Mouse (Mus musculus): ENCODE results near the gene Gpr45. TPM values are rescaled to one million over a fixed set of nuclear protein-coding genes. Genes with fewer than 3 reads are reported as not detected.

The Gpr45 gene
- polyA plus RNA-seq, 1 experiment from 2014 or later, result not detected

GRCm38 (mm10) chr1:43046990-43047389 lies 94.3 kb downstream of the Gpr45 start:
- peak; percentile 24 for ATAC-seq
- H3K27me3 ChIP-seq, result peaks cover under 1% of the 10 kb centered on the region
- ChIA-PET POLR2A (no interaction called here), CTCF (no interaction called here)
- in situ Hi-C loops (cut with MboI; ENCODE audit: low pct_unique_long_range_greater_than_20kb), result no loop called here
- TF ChIP-seq CTCF (IDR thresholded peaks at IDR 0.05), result no peak
- no peak for DNase-seq (ENCODE audit: low read depth, low spot score)

GRCm38 (mm10) chr1:43047811-43048210 lies 95.1 kb downstream of the Gpr45 start:
- no peak for TF ChIP-seq CTCF (IDR thresholded peaks at IDR 0.05)
- ATAC-seq, result no peak
- ChIA-PET POLR2A (no interaction called here), CTCF (no interaction called here)
- DNase-seq (ENCODE audit: low read depth, low spot score), result no peak
- in situ Hi-C loops (cut with MboI; ENCODE audit: low pct_unique_long_range_greater_than_20kb), result no loop called here
- H3K27me3 ChIP-seq, result no peaks in the 10 kb centered on the region

GRCm38 (mm10) chr1:43051903-43052302 lies 99.2 kb downstream of the Gpr45 start:
- in situ Hi-C loops (cut with MboI; ENCODE audit: low pct_unique_long_range_greater_than_20kb), result no loop called here
- ATAC-seq, result no peak
- no peak for DNase-seq (ENCODE audit: low read depth, low spot score)
- ChIA-PET CTCF (no interaction called here), POLR2A (no interaction called here)
- no peak for TF ChIP-seq CTCF (IDR thresholded peaks at IDR 0.05)
- no peaks in the 10 kb centered on the region for H3K27me3 ChIP-seq

GRCm38 (mm10) chr1:43065615-43066310 lies 113.1 kb downstream of the Gpr45 start:
- ATAC-seq (no peak), DNase-seq (ENCODE audit: low read depth, low spot score) (no peak)
- ChIA-PET POLR2A (no interaction called here), CTCF (interaction anchor here (1.0 to 3.1 kb wide), 3 partner anchors 8 to 152 kb away, joined by 3 to 11 read pairs (median 4); no protein-coding TSS in a partner anchor)
- no peaks in the 10 kb centered on the region for H3K27me3 ChIP-seq
- peak; percentile 75 for TF ChIP-seq CTCF (IDR thresholded peaks at IDR 0.05)
- in situ Hi-C loops (cut with MboI; ENCODE audit: low pct_unique_long_range_greater_than_20kb), result no loop called here

DNA sequence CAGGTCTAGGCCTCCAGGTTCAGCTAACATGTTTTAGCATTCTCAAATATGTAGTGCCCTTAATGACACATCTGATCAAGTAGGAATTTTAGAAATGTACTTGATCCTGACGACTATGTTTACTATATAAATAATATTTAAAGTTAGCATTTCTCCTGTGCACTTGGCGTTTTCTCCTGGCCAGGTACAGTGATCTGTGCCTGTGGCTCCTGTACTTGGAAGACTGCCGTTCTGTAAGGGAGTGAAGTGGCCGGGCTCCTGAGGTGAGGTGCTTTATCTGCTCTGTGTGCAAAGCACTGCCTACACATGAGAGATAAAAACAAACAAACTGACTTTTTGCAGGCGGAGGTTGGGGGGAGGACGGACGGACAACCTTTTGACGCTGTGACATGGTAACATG lies 113.9 kb downstream of the Gpr45 start:
- ChIA-PET POLR2A (no interaction called here), CTCF (interaction anchor here (1.0 to 3.1 kb wide), 3 partner anchors 9 to 153 kb away, joined by 3 to 11 read pairs (median 4); no protein-coding TSS in a partner anchor)
- ATAC-seq (no peak), DNase-seq (ENCODE audit: low read depth, low spot score) (no peak)
- H3K27me3 ChIP-seq, result no peaks in the 10 kb centered on the region
- in situ Hi-C loops (cut with MboI; ENCODE audit: low pct_unique_long_range_greater_than_20kb), result no loop called here
- TF ChIP-seq CTCF (IDR thresholded peaks at IDR 0.05), result no peak

DNA sequence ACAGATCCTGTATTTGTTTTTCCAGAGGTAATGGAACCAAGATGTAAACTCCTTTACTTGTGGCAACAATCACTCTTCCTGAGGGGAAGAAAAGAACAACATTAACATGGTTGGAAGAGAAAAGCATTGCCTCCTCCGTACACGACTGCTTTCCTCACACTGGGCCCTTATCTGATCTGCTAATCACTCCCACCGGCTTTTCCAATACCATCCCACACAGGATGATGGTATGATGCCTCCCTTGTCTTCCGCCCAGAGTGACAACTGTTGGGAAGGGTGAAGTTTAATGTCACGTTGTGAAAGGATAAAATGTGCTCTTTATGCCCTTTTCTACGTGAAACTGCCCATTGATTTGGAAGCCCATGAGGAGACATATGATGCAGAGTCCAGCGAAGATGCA lies 114.9 kb downstream of the Gpr45 start:
- CTCF ChIA-PET, result interaction anchor here (1.0 to 3.1 kb wide), 2 partner anchors 8 to 10 kb away, joined by 4 to 11 read pairs; no protein-coding TSS in a partner anchor

DNA sequence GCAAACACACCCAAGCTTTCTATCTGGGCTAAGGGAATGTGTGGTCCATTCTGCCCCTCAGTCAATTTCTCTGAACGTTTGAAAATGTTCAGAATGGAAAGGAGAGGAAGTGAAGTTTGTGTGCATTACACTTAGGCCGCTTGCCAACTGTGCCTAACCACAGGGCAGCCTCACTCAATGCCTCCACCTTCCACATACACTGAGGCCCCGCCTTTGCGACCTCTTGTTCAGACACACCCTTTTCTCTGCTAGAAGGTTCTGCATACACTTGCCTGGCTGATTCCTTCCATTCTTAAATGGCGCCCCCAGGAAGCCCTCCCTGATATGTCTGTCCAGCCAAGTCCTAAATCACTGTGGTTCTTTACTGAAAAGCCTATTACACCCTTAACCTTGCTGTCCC lies 118.1 kb downstream of the Gpr45 start:
- CTCF ChIA-PET, result no interaction called here
- ATAC-seq (no peak), DNase-seq (ENCODE audit: low read depth, low spot score) (no peak)
- in situ Hi-C loops (cut with MboI; ENCODE audit: low pct_unique_long_range_greater_than_20kb), result no loop called here
- no peak for TF ChIP-seq CTCF (IDR thresholded peaks at IDR 0.05)
- POLR2A ChIA-PET, result no interaction called here
- H3K27me3 ChIP-seq, result no peaks in the 10 kb centered on the region

More for the DNA sequence above, 114.9 kb downstream of the Gpr45 start:
- no peak for ATAC-seq
- in situ Hi-C loops (cut with MboI; ENCODE audit: low pct_unique_long_range_greater_than_20kb), result no loop called here
- DNase-seq (ENCODE audit: low read depth, low spot score), result no peak
- H3K27me3 ChIP-seq, result no peaks in the 10 kb centered on the region
- POLR2A ChIA-PET, result no interaction called here
- TF ChIP-seq CTCF (IDR thresholded peaks at IDR 0.05), result no peak

DNA sequence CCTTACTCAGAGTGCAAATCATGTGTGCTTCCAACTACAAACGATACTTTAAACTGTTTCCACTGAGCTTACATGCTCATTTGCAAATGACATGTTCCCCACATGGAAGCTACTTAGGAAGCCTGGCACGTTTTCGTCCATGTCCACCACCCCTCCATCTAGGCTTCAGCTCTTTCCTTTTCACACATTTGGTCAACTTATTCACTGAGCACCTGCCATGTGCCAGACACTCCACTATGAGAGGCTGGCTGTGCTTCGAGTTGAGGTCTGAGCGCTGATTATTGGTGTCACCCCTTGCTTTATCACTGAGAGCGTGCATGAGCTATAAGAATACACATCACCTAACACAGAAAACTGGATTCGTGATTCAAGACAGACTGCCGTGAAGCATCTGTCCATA lies 119.4 kb downstream of the Gpr45 start:
- in situ Hi-C loops (cut with MboI; ENCODE audit: low pct_unique_long_range_greater_than_20kb), result no loop called here
- ATAC-seq, result no peak
- ChIA-PET POLR2A (no interaction called here), CTCF (no interaction called here)
- DNase-seq (ENCODE audit: low read depth, low spot score), result no peak
- no peaks in the 10 kb centered on the region for H3K27me3 ChIP-seq
- no peak for TF ChIP-seq CTCF (IDR thresholded peaks at IDR 0.05)

DNA sequence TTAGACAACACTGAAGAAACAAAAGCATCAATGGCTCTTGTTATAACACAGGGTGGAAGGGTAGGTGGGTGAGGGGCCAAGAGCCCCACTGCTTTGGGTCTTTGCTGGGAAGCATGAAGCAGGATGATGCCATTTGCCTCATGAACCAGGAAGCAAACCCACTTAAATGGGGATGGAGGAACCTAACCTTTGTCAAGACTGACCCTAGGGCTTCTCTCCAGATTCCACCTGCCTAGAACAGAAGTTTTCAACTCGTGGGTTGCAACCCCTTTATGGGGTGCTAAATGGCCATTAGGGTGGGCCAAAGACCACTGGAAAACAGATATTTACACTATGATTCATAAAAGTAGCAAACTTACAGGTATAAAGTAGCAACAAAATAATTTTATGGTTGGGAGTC lies 119.9 kb downstream of the Gpr45 start:
- no peak for DNase-seq (ENCODE audit: low read depth, low spot score)
- in situ Hi-C loops (cut with MboI; ENCODE audit: low pct_unique_long_range_greater_than_20kb), result no loop called here
- ChIA-PET POLR2A (no interaction called here), CTCF (no interaction called here)
- TF ChIP-seq CTCF (IDR thresholded peaks at IDR 0.05), result no peak
- ATAC-seq, result no peak
- H3K27me3 ChIP-seq, result no peaks in the 10 kb centered on the region

DNA sequence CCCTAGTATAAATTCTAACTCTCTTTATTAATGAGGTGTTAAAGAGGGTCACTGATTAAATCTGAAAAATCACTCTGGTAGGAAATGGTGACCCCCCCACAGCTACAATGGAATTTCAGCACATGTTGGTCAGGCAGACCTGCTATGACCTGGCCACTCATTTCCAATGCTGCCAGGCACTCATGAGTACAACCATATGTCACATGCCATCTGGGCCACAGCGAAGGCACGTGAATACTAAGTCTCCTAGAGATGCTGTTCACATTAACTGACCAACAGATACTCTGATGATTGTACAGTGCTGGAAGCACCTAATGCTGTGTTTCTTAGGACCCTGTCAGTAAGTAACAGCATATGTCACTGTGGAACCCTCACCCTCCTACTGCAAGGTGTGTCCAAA lies 122.1 kb downstream of the Gpr45 start:
- H3K27me3 ChIP-seq, result no peaks in the 10 kb centered on the region
- CTCF ChIA-PET, result interaction anchor here (1.2 kb wide), 1 partner anchor 15 kb away, joined by 3 read pairs; no protein-coding TSS in a partner anchor
- POLR2A ChIA-PET, result no interaction called here
- DNase-seq (ENCODE audit: low read depth, low spot score), result no peak
- ATAC-seq, result no peak
- in situ Hi-C loops (cut with MboI; ENCODE audit: low pct_unique_long_range_greater_than_20kb), result loop anchor here (25.0 kb wide), 1 partner anchor 362 kb away; no protein-coding TSS in a partner anchor
- no peak for TF ChIP-seq CTCF (IDR thresholded peaks at IDR 0.05)

DNA sequence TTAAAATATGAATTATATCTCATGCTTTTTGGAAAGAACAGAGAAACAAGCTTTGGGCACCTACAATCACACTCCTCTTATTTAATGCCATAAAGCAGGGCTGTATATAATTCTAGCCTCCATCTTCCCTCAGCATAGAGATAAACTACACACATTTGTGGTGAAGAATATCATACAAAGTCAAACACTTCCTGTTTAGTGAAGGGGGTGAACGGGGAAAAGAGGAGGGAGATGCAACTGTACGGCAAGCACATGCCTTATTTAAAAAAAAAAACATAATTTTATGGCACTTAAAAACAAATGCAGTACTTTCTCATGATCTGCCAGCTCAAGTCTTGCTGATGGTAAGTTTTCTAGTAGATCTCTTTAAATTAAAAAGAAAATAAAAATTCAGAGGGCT lies 125.5 kb downstream of the Gpr45 start:
- DNase-seq (ENCODE audit: low read depth, low spot score) (no peak), ATAC-seq (no peak)
- H3K27me3 ChIP-seq, result no peaks in the 10 kb centered on the region
- in situ Hi-C loops (cut with MboI; ENCODE audit: low pct_unique_long_range_greater_than_20kb), result loop anchor here (25.0 kb wide), 1 partner anchor 366 kb away; no protein-coding TSS in a partner anchor
- TF ChIP-seq CTCF (IDR thresholded peaks at IDR 0.05), result no peak
- ChIA-PET POLR2A (no interaction called here), CTCF (interaction anchor here (1.3 kb wide), 1 partner anchor 10 kb away, joined by 3 read pairs; no protein-coding TSS in a partner anchor)

All from Patski (cell line).